Mouse (Mus musculus) regulatory T cell (primary cell): ENCODE measurements around the gene Dnase1l2.
"Not testable (repeated sequence)": the region's sequence is repeated elsewhere in the genome, so short reads cannot be mapped to it uniquely, and the experiment has no call there.

Experiments used
- in situ Hi-C: fragments of 300-600 bp; cut with MboI, MseI; formaldehyde crosslinking; loops from one replicate; pipeline ENCODE4 v1.15.1; 2025; ENCODE audit warnings: high pct_unique_total_duplicates

Dnase1l2 gene

GRCm38 (mm10) chr17:24437016-24437415, 5.9 kb downstream of the Dnase1l2 start:
- in situ Hi-C loops, result no loop called here

DNA sequence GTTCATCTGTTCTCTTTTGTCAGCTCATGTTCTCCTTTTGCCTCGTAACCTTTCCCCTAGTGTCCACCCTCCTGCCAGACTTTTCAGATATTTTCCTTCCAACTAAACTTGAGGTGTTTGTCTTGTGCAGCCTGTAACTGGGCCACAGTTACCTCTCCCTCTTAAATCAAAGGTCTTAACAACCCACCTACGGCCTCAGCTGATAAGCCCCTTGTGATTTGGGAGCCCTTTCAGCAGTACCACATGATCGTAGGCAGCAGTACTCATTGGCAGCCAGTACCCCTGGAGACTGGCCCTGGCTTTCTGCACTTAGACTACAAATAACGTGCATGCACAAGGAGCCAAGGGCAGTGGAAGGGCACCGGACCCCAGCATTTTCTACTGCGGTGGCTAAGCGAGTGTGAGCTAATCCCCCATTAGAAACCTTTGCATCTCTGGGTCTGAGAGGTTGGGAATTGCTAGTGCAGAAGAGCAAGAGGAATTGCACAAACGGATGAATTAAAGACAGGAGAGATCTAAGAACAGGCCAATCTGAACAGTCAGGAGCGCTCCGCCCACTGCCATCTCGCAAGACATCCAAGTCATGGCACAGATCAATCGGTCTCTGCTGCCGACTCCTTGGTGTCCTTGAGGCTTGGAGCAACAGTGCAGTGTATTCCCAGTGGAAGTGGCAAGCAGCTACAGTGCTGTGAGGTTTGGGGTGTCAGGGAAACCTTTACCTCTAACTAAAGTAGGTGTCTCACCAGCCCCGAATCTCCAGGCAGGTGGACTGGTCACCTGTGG, 13.5 kb downstream of the Dnase1l2 start:
- in situ Hi-C loops, result no loop called here

GRCm38 (mm10) chr17:24427170-24427557, 15.7 kb downstream of the Dnase1l2 start:
- in situ Hi-C loops, result no loop called here

GRCm38 (mm10) chr17:24426471-24427169, 16.3 kb downstream of the Dnase1l2 start, which contains the start of gene Eci1:
Gene Eci1, plus strand, starts transcription at chr17:24426641.
- in situ Hi-C loops, result no loop called here

GRCm38 (mm10) chr17:24425905-24426304, 17.0 kb downstream of the Dnase1l2 start:
- in situ Hi-C loops, result no loop called here

GRCm38 (mm10) chr17:24425326-24425725, 17.6 kb downstream of the Dnase1l2 start:
- in situ Hi-C loops, result not testable (repeated sequence)

DNA sequence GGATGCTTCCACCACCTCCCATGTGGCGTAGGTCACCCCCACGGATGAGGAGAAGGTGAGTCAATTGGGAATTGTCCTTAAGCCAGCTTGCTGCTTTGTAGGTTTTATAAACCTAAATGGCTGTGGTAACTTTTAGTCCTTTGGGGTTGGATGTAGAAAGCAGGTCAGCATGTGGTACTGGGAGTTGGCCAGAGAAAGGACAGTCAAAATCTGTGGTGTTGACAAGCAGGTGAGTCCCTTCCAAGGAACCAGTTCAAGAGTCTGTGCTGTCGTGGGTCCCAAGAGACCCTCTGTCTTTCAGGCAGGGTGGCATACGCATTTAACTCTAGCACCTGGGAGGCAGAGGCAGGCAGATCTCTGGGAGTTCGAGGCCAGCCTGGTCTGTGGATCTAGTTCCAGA, 18.4 kb downstream of the Dnase1l2 start:
- in situ Hi-C loops, result no loop called here

GRCm38 (mm10) chr17:24423114-24423513, 19.8 kb downstream of the Dnase1l2 start:
- in situ Hi-C loops, result no loop called here

DNA sequence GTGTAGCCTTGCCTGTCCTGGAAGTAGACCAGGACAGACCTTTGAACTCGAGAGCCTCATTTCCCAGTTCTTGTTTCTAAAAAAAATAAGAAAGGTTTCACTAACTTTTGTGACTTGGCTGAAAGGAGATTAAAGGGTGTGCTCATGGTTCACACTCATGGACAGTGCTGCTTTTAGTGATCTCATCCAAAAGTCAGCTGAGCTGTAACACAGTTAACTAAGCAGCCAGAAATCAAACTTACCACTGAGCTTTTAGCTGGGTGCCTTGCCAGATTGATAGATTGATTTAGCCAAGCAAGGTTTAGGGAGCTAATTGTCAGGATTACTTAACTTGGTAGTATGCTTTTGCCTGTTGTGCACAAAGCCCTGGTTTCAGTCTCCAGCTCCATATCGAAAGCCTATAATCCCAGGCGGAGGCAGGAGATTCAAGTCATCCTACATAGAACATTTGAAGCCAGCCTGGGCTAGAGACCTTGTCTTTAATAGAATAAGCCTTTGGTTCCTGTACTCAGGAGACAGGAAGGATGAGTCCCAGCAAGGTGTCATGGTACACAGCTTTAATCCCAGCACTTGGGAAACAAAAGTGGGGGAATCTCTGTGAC, 26.8 kb downstream of the Dnase1l2 start:
- in situ Hi-C loops, result no loop called here

GRCm38 (mm10) chr17:24415011-24415410, 27.9 kb downstream of the Dnase1l2 start:
- in situ Hi-C loops, result no loop called here

- in situ Hi-C loops, result no loop called here
These were observed 28.5 kb downstream of the Dnase1l2 start, which contains the start of gene Rnps1 for GRCm38 (mm10) chr17:24414230-24414976. Gene Rnps1, plus strand, starts transcription at chr17:24414565.

DNA sequence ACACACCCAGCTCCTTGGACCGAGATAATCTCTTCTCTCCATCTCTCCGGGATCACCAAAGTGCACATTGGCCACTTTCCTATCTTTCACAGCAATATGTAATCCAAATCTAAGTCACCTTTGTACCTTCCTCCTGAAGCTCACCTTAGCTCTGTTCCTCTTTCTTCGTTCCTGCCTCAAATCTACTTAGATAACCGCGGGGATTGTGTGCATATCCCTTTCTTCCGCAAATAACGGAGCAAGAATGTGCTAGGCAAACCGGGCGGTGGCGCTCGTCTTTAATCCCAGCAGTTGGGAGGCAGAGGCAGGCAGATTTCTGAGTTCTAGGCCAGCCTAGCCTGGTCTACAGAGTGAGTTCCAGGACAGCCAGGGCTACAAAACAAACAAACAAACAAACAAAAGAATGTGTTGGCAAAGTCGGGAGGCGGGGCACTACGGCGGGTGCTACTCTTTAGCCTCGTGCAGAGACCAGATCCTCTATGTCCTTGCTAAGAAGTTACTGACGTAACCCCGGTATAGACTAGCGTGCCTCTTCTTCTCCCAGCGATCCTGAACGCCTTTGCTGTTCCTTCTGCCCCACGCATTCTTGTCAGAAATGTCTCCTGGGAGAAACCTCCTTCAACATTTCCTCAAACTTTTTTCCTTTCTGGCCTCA, 29.2 kb downstream of the Dnase1l2 start:
- in situ Hi-C loops, result no loop called here

DNA sequence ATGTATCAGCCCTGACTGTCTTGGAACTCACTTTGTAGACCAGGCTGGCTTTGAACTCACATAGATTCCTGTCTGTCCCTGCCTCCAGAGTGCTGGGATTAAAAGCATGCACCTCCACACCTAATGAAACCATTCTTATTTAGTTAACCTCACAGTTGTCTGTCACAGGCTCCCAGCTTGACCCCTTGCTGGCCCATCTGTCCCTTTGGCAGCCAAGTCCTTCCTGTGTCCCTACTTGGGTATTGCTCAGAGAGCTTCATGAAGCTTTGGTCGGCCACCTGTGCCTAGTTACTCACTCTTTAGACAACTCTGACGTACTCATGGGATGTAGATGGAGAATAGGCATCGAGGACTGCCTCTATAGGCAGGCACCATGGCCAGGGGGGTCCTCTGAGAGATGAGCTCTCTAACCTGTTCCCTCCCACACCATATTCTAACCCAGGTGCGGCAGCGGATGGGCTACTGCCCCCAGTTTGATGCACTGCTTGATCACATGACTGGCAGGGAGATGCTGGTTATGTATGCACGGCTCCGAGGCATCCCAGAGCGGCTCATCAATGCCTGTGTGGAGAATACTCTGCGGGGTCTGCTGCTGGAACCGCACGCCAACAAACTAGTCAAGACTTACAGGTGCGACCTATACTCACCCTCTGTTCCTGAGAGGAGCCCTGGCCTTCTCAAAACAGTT, 35.6 kb downstream of the Dnase1l2 start:
- in situ Hi-C loops, result no loop called here

GRCm38 (mm10) chr17:24402371-24402770, 40.5 kb downstream of the Dnase1l2 start:
- in situ Hi-C loops, result no loop called here

DNA sequence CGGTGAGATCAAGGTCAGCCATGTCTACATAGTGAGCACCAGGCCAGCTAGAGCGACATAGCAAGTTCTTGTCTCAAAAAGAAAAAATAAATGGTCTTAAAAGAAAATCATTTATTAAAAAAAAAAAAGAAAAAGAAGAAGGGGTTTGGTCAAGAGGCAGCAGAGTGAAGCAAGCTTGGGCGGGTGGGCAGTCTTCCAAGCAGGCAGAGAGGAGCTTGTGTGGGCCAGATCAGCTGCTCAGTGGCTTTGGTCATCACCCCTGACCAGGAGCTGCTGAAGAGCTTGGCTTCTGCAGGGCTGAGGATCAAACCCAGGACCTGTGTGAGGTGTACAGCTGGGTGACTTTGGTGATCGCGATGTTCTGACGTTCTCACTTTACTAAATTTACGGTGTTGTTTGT, 48.4 kb downstream of the Dnase1l2 start:
- in situ Hi-C loops, result no loop called here

GRCm38 (mm10) chr17:24393527-24393926, 49.4 kb downstream of the Dnase1l2 start:
- in situ Hi-C loops, result no loop called here

- in situ Hi-C loops, result no loop called here
These were observed 51.8 kb downstream of the Dnase1l2 start for GRCm38 (mm10) chr17:24391149-24391548.
